Mouse (Mus musculus) left cerebral cortex, postnatal 36 days (tissue): ENCODE data around the gene Pigz. TPM values are rescaled to one million over a fixed set of nuclear protein-coding genes. Genes with fewer than 3 reads are reported as not detected.
"Not testable (repeated sequence)": the region's sequence is repeated elsewhere in the genome, so short reads cannot be mapped to it uniquely, and the experiment has no call there.

ENCODE experiments used
- DNase-seq, 2 experiments: peaks; one replicate each; pipeline ENCODE4 v3.0.0; 2021 to 2022; ENCODE audit warnings: low spot score in 2 of 2, mixed read lengths in 1 of 2
- intact Hi-C: fragments of 180-260 bp; cut with DNase I; formaldehyde crosslinking; loops from one replicate; pipeline ENCODE4 v1.15.1; 2025
- total RNA-seq, 2 experiments: library from RNA; stranded (reverse); gene quantifications; 2 replicates each; pipeline ENCODE4 v1.2.3; 2021

The Pigz gene
- total RNA-seq, 2 experiments from 2014 or later, result 18.6 to 35.3 TPM

GRCm38 (mm10) chr16:31926547-31927182 lies 7.0 kb upstream of the Pigz start:
- intact Hi-C loops, result no loop called here
- no peak for DNase-seq

GRCm38 (mm10) chr16:31927412-31927811 lies 6.2 kb upstream of the Pigz start:
- DNase-seq, result no peak
- intact Hi-C loops, result no loop called here

- DNase-seq, result no peak
- intact Hi-C loops, result no loop called here
These were observed 2.3 kb upstream of the Pigz start for GRCm38 (mm10) chr16:31931330-31931729.

GRCm38 (mm10) chr16:31932255-31932654 lies 1.4 kb upstream of the Pigz start:
- intact Hi-C loops, result no loop called here

GRCm38 (mm10) chr16:31932840-31933697 lies 582 bp upstream of the Pigz start:
- peak; percentile 90 to 91 for DNase-seq
- intact Hi-C loops, result no loop called here

More at GRCm38 (mm10) chr16:31932255-31932654, 1.4 kb upstream of the Pigz start:
- DNase-seq, result no peak

- DNase-seq, result no peak
- intact Hi-C loops, result no loop called here
These were observed 929 bp downstream of the Pigz start for GRCm38 (mm10) chr16:31934550-31935010.

GRCm38 (mm10) chr16:31935091-31935979 lies 1.7 kb downstream of the Pigz start:
- peak in 1 of 2 experiments; percentile 52 for DNase-seq
- intact Hi-C loops, result no loop called here

GRCm38 (mm10) chr16:31936568-31936967 lies 2.9 kb downstream of the Pigz start:
- intact Hi-C loops, result no loop called here
- DNase-seq, result no peak

GRCm38 (mm10) chr16:31938856-31939255 lies 5.2 kb downstream of the Pigz start:
- no peak for DNase-seq
- intact Hi-C loops, result no loop called here

GRCm38 (mm10) chr16:31940586-31940985 lies 6.9 kb downstream of the Pigz start:
- DNase-seq, result no peak
- intact Hi-C loops, result no loop called here

GRCm38 (mm10) chr16:31943980-31944379 lies 10.3 kb downstream of the Pigz start:
- peak; percentile 70 to 80 for DNase-seq
- intact Hi-C loops, result no loop called here

- no peak for DNase-seq
- intact Hi-C loops, result no loop called here
These were observed 11.1 kb downstream of the Pigz start for GRCm38 (mm10) chr16:31944698-31945255.

- DNase-seq, result no peak
- intact Hi-C loops, result no loop called here
These were observed 11.7 kb downstream of the Pigz start for GRCm38 (mm10) chr16:31945372-31945771.

GRCm38 (mm10) chr16:31945986-31946385 lies 12.3 kb downstream of the Pigz start:
- intact Hi-C loops, DNase-seq: not testable (repeated sequence)

GRCm38 (mm10) chr16:31947333-31947732 lies 13.7 kb downstream of the Pigz start:
- intact Hi-C loops, result no loop called here
- no peak for DNase-seq

GRCm38 (mm10) chr16:31947901-31948316 lies 14.3 kb downstream of the Pigz start:
- intact Hi-C loops, result loop anchor here (1.0 kb wide), 2 partner anchors 55 to 299 kb away; partner anchors contain the start of genes Fbxo45, Senp5 and Wdr53
- no peak for DNase-seq

GRCm38 (mm10) chr16:31948345-31948774 lies 14.7 kb downstream of the Pigz start, which contains the start of the genes 0610012G03Rik and Ncbp2:
Gene 0610012G03Rik, minus strand, starts transcription at chr16:31948494.
Gene Ncbp2, plus strand, starts transcription at chr16:31948513.
- intact Hi-C loops, result loop anchor here (1.0 kb wide), 2 partner anchors 55 to 299 kb away; partner anchors contain the start of genes Fbxo45, Senp5 and Wdr53

GRCm38 (mm10) chr16:31963224-31963623 lies 29.6 kb downstream of the Pigz start:
- DNase-seq, result no peak
- intact Hi-C loops, result no loop called here

More at GRCm38 (mm10) chr16:31948345-31948774, 14.7 kb downstream of the Pigz start, which contains the start of the genes 0610012G03Rik and Ncbp2:
- peak; percentile 96 to 98 for DNase-seq

GRCm38 (mm10) chr16:31975258-31975657 lies 41.6 kb downstream of the Pigz start:
- DNase-seq, result no peak

More at GRCm38 (mm10) chr16:31975258-31975657, 41.6 kb downstream of the Pigz start:
- intact Hi-C loops, result no loop called here
